Mouse (Mus musculus) ovary, postnatal 36 days (tissue): ENCODE results near the gene Nrxn1.
"Not testable (repeated sequence)": the region's sequence is repeated elsewhere in the genome, so short reads cannot be mapped to it uniquely, and the experiment has no call there.

Experiments used
- DNase-seq: peaks from one replicate; pipeline ENCODE4 v3.0.0; 2022; ENCODE audit warnings: low spot score, mixed read lengths

Nrxn1 gene

DNA sequence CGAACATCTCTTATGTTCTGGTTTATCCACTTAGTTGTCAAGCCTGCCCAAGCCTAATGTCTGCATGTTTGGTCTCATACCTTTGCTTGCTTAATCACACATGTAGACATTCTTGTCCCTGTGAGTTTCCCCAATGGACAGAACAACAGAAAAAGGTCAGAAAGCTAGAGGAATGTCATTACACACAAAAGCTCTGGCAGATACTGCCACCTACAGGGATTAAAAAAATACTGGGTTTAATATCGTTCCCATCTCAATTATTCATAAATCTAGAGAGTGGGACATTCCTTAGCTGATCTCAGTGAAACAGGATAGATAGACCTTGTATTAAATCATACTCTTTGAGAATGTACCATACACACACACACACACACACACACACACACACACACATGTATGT lies 823.7 kb downstream of the Nrxn1 start:
- no peak for DNase-seq

DNA sequence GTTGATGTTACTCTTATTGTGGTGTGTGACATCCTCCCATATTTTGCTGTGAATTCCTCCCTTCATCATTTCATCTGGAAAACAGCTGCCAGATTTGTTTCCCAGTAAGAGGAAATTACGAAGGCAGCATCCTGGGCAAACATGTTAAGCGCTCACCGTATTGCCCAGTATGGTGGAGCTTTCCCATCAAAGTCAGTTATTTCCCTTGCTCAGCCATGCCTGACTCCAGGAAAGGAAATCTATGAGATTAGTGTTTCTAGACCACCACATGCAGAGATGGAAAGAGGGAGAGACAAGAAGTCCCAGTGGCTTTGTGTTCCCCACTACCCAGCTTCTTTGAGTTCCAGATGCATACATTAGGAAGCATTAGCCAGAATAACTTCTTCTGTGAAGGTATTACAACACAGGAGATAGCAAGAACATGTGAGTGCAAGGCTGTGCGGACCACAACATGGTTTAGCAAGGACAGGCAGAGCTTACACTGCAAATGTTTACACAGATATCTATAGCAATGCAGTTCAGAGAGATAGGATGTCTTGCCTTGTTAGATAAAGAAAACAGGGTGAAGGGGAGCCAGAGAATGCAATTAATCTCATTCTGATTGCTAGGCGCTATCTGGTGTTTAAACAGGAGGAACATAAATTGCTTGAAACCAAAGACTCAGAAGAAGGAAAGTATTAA lies 839.3 kb downstream of the Nrxn1 start:
- DNase-seq, result no peak

DNA sequence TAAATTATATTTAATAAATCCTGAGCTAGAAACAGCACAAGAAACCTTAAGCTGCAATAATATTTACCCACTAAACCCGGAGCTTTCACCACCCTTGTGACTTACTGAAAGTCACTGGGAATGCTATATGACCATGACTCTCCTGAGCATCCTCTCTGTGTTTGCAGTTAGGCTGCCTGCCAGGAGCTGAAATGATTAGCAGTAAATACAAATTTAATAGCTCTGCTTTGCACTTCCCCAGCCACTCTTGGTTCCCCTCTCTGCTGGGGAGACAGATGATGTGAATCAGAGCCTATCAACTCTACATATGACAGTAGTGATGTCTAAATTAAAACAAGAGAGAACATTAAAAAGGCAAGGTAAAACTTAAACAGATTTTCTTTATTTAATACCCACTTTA lies 840.7 kb downstream of the Nrxn1 start:
- no peak for DNase-seq

DNA sequence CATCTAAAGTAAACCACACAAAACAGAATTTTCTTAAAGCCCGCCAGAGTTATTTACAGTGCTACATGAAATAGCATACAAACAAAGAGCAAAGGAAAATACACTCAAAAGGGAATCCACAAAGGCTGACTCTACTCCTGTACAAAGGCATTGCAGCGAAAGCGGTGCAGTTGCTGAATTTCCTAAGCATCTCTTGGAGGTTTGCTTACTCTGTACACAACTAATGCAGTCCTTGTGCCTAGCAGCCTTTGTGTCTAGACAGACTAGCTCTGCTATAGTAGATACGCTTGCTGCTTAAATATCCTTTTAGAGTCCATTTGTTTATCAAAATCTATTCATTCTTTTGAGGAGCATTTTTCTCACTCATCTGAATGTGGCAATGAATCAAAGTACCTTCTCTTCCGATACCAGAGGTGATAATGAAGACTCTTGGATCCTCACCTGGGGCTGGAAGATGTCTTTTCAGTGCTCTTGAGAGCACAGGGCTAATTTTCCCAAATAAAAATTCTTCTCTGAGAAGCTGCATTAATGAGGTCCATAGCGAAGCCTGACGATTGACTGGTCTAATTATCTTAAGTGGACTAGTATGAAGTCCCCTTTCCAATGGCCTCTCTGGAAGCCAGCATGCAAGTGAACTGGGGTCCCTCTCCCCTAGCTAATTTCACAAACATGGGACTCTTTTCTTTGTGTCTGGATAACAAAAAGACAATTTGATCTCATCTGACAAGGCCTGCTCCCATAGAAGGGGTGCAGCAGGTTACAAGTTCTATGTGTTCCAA lies 845.6 kb downstream of the Nrxn1 start:
- no peak for DNase-seq

DNA sequence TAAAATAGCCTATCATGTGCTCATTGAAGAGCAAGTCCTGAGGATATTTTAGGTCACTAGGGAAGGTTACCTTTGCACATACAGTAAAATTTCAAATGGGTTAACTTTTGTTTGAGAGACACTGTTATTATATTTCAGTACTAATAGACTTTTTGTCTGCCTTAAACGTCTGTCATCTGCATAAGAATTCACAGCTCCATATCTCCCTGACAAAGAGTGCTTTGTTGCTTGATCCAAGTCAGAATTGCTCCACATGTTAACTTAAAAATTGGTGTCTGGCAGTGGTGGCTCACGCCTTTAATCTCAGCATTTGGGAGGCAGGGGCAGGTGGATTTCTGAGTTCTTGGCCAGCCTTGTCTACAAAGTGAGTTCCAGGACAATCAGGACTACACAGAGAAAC lies 848.5 kb downstream of the Nrxn1 start:
- no peak for DNase-seq

DNA sequence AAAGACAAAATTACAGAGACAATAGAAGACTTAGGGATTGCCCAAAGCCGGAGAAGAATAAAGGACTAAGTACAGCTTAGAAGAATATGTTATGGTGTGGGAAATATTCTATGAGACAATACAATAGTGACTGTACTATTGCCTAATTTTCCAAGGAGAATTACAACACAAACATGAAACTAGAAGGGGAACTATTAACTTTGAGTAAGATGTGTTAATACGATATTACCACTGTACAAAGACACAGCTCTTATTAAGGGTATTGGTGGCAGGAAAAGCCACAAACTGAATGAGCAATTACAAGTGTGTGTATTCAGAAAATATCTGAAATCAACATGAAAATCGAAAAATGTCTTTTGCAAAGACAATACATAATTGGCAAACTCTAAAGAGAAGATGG lies 853.9 kb downstream of the Nrxn1 start:
- DNase-seq, result no peak

DNA sequence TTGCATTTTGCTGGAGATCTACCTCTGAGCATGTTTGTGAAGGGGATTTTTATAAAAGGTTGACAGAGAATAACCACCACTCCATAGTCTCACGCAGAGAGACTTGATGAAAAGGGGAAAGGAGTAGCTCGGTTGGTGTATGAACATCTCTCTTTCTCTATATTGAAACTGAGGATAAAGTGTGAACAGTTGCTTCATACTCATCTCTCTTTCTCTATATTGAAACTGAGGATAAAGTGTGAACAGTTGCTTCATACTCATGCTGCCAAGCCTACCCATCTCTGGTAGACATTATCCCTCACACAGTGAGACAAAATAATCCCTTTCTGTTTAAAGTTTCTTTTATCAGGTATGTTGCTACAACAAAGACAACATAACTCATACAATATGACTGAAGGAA lies 854.4 kb downstream of the Nrxn1 start:
- no peak for DNase-seq

DNA sequence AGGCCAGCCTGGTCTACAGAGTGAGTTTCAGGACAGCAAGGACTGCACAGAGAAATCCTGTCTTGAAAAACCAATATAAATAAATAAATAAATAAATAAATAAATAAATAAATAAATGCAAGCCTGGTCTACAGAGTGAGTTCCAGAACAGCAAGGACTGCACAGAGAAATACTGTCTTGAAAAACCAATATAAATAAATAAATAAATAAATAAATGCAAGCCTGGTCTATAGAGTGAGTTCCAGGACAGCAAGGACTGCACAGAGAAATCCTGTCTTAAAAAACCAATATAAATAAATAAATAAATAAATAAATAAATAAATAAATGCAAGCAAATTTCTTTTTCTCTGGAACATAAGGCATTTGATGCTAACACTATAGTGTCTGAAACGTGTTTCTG lies 857.2 kb downstream of the Nrxn1 start:
- not testable (repeated sequence) for DNase-seq

DNA sequence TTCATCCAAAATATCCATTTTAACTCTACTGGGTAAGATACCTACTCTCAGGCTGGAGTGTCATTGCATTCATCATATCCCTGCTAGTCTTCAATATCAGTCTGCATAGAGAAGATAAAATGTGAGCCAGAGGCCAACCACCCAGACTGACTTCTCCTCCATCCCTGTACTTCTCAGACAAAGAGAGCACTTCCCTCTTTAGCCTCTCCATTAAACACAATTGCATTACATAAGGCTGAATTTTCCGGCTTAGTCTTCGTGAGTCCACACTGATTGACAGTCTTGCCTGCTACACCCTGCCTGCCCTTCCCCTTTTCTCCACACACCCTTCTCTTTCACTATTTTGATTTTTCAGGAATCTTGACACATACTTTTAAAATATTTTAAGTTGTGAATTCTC lies 858.1 kb downstream of the Nrxn1 start:
- no peak for DNase-seq

DNA sequence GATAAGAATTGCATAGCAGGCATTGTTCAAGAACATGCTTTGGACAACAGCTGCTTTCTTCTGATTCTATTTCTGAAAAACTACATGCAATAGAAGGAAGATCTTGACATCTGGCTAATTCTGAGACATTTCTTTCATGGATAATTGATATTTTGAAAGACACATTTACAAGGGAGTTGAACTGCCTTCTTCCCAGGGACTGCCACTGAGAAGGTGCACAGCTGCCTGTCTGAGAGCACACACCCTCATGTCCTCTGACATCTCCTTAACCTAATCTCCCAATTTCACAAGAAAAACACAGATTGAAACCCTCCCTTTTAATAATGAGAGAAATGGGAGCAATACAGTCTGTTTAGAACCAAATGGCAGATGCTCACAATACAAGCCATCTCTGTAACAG lies 884.3 kb downstream of the Nrxn1 start:
- no peak for DNase-seq

DNA sequence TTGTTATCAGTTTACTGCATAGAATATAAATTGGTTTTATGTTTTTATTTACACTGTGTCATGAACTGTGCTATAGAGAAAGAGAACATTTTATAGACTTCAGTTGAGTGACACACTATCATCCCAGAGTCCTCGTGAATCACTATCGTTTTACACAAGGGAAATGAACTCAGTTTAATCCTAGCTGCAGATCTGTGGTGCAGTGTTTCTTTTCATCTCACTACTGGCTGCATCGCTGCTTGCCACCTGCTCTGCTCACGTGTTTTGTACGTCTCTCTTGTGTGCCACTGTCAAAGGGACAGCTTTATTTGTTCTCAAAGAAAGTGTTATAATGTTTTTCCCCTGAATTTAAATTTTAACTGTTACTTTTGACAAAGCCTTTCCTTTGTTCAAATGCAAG lies 885.3 kb downstream of the Nrxn1 start:
- DNase-seq, result no peak

DNA sequence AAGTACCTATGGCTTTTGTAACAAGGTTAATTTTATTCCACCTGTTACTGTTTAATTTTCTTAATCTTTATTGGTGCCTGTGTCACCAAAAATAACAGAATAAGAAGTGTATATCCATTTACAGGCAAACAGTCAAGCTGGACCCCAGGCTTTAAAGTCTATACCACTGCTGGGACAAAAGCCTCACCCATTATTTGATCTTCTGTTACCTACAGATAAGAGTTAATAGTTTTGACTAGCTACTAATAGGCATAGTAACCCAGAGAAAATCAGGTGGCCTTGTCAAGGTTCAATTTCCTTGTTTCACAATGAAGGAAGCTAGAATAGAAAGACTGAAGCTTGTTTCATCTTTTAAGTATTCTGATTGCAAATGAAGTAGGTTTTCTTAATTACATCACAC lies 888.9 kb downstream of the Nrxn1 start:
- no peak for DNase-seq

DNA sequence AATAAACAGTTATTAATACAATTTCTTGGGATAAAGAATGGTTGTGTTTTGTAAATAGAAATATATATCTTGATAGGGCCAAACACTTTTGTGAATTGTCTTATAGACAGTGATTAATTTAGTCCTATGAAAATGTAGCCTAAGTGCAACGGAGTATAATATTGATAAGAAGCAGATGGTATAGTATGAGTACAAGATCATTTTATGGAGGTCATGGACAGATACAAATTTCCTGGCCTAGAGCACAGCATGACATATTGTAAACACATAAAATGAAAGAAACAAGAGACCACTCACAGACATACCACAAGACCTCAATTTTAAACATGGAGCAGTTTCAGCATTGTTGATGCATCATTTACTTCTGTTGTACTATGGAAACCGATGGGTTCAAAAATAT lies 890.1 kb downstream of the Nrxn1 start:
- DNase-seq, result no peak

DNA sequence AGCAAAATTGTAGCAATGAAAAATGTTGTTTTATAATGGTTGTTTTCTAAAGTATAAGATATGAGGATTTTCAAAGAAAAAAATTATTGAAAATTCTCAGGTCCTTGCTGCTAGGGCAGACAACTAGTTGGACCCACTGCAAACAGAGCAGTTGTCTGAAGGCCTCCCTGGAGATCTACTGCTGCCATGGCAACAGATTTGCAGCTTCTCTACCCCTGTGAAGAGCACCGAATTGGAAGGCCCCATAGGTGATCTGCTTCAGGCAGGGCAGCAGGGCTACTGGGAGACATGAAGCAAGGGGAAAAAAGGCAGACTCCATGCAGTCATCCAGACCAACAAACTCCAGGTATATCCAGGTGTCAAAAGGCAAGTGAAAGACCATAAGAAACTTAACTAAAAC lies 896.1 kb downstream of the Nrxn1 start:
- DNase-seq, result no peak

DNA sequence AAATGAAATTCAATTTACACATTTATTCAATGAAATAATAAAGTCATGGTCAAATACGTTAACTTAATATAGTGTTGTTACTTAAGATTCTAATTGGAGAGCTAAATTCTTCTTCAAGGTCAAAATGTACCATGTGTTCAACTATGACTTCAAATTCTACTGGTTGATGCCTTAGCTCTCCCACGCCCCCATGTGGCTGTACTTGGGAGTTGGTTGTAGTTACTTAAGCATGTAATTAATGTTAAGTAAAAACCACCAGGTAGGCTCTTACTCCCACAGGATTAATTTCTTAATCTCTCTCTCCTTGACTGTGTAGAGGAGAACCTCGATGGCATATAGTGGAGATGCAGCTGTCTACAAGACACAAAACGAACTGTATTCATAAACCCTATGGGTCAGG lies 951.3 kb downstream of the Nrxn1 start:
- DNase-seq, result peak; percentile 10

DNA sequence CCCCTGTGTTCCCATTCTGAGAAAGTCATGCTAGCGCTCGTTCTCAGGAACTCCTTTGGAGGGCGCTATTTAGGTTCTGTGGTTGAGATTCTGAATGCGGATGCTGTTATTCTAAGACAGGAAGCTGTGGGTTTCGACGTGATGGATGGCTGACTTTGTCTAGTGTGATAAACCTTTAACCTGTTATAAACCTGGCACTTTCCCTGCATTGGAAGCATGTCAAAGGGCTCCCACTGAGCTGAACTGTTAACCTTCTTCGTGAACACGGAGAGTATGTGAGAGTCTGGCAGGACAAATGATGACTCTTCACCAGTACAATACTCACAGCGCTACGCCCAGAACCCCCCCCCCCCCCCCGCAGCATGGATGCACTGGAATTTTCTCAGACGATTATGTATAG lies 962.0 kb downstream of the Nrxn1 start:
- no peak for DNase-seq

DNA sequence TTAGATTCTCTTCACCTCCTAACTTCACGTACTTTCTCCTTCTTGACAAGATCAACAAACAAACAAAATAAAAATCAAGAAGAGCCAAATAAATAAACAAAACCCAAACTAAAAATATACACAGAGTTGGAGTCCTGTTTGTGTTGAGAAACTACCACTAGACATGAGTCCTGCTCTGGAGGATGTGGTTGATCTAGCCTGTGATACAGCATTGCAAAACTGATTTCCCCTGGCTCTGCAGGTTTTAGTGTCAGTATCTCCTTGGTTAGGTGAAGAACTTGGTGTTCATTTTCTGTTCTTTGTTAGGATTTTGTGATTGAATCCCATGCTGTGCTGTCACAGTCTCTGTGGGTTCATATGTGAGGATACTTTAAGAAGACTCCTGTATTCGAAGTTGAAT lies 963.7 kb downstream of the Nrxn1 start:
- DNase-seq, result no peak

DNA sequence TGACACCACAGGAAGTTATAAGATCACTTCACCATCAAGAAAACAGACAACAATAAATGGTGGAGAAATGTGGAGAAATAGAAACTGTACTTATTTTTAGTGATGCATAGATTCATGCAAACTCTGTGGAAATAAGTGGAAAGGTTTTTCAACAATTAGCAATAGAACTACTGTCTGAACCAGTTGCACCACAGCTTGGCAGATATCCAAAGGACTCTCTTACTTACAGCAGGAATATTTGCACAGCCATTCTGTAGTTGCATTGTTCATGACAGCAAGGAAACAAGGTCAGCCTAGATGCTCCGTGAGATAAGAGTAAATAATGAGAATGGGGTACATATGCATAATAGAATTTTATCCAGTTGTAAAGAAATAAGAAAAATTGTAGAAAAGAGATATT lies 965.3 kb downstream of the Nrxn1 start:
- no peak for DNase-seq

DNA sequence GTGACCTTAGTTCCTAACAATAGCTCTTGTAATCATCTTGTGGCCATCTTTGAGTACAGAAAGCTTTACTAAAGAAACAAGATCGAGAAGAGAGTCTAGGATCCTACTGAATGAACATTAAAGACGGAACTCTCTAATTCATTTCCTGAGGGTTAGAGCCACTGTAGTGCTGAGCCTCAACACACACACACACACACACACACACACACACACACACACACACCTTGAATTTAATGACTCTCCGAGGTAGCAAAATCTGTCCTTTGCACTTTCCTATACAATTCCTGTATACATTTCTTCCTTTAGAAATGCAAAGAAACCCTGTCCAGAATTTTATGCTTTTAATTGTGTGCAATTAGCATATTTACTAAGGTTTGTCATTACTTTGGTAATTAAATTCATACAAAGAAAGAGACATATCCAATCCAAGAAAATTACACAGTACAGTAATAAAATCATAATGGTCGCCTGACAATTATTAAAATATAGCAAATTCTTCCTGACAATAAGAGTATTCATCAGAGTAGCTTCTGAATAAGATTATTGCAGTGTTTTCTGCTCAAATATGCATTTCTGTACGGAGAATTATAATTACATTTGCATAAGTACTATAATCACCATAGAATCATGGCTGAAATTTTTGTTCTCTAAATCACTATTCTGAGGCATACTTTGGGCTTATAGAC lies 969.9 kb downstream of the Nrxn1 start:
- DNase-seq, result no peak

DNA sequence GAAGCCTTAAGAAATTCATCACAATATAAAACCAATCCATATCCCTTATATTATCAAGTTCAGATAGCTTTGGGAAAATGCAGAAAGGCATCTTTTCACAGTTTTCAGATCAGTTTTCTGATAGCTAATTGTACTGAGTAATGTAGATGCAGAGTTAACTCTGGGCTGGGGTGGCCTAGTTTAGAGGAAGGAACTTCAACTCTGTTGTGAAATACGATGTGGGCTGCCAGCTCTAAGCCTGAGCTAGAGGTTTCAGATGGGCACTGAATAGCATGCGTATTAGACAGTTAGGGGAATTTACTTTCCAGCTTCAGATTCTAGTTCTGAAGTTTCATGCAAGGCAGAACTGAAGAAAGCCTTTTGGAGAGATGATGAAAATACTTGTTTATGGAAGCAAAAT lies 976.6 kb downstream of the Nrxn1 start:
- DNase-seq, result no peak

DNA sequence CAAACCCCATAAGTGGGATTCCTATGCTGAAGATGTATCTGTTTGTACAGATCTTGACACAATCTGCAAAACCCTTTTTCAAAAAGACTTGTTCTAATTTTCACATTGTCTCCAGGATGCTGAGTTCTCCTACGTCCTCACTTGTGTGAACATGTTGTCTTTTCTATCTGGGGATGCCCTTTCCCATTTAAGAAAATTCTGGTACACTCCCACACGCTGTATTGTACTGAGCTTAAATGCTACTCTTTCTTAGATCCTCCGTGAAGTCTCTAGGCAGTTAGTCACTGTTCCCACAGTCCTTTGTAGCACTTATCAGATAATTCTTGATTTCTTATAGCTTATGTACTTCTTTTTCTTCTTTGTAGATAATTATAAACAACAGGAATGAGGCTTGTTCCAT lies 997.9 kb downstream of the Nrxn1 start:
- DNase-seq, result no peak

DNA sequence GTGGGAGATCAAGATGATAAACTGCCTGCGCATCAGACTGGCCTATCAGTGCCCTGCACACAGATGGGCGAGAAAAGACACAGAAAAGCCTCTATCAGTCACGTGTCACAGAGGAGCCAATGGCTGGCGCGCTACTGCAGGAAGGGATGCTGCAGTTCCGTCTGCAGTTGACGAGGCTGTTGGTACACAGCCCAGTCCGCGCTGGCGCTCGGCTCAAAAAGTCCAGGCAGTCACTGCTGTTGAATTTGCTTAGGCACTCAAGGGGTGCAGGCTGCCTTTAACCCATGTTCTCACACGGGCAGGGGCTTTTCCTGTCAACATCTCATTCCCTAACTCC lies 1004.6 kb downstream of the Nrxn1 start:
- peak; percentile 57 for DNase-seq

DNA sequence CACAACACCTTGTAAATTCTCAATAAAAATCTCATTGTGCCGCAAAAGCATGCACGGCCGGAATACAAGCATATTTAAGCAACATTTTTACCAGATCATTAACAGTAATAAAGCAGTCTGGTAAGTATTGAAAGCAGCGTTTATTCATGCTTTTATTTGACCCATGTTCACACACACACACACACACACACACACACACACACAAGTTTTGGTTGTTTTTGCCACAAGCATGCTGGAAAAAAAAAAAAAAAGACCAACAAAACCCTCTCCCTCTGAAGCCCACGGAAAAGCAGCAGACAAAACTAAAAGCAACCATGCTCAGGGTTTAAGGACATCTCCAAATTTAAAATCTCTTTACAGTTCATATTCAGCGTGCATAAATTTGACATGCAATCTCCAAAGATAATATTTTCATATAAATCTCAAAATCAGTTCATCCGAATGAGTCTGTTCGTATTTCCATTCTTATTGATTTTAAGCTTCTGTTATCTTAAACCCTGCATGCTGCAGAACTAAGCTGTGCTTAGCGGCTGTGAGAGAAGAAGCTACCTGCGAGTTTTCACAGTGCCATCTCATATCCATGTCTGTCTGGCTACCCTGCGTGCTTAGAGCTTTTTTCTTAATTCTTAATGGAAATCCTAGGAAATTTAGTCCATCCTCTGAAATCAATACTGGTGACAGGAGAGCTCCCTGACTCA lies 1005.1 kb downstream of the Nrxn1 start:
- DNase-seq, result no peak
